Mouse (Mus musculus): ENCODE measurements at regions not wholly inside any gene's neighbourhood (a gene's known extent, or its start where the extent isn't known, plus 50 kb on each side); places are given as distances from the start of the nearest gene placed in this dataset.
"Not testable (repeated sequence)": the region's sequence is repeated elsewhere in the genome, so short reads cannot be mapped to it uniquely, and the experiment has no call there.

DNA sequence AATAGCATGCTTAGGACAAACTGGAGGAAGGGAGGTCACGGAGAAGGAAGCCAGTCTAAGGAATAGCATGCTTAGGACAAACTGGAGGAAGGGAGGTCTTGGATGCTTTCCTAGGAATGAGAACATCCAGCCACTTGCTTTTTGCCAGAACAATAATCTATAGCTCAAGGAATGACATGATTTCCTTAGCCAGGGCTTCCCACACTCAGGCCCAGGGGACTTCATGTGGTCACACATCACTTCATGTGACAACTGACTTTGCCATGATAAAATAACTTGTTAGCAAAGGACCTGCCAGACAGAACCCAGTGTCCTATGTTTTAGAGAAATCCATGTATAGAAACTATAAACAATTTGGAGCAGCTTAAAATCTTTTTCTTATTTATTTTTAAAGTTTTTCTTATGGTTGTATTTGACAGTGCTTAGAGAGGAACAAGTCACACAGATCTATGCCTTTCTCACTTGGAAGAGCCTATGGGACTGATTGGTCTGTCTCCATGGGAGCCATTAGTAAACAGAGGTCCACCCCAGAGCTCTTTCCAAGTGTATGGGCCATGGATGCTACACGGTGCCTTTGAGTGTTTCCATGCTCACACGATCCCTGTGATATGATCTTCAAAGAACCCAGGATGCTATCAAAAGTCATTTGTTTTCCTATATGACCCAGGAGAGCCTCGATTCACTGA, 153.3 kb upstream of the Unc93a2 start:
- DNase-seq (ENCODE audit: low read depth) = no peak

DNA sequence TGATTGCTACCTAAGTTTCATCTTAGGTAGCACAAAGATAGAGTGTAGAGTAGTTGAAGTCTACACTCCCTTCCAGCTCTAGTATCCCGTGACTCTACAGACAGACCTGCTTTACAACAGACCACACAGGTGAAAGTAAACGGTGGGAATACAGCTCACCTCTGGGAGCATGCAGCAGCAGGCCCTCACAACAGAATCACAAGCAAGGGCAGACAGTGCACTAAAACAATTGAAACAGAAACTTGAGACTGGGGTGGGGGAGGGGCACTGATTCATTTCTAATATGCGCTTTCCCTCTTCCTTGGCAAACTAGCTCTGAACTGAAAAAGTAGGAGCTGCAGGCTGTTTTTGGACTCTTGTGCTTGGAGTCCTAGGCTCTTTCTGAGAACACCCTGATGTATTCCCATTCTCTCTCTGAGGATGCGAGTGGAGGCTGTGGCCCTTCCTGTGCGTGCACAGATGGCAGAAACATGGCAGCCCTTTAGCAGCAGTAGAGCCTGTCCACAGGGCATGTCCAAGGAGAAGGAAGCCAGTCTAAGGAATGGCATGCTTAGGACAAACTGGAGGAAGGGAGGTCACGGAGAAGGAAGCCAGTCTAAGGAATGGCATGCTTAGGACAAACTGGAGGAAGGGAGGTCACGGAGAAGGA, 152.5 kb upstream of the Unc93a2 start:
- DNase-seq (ENCODE audit: low read depth) = no peak

DNA sequence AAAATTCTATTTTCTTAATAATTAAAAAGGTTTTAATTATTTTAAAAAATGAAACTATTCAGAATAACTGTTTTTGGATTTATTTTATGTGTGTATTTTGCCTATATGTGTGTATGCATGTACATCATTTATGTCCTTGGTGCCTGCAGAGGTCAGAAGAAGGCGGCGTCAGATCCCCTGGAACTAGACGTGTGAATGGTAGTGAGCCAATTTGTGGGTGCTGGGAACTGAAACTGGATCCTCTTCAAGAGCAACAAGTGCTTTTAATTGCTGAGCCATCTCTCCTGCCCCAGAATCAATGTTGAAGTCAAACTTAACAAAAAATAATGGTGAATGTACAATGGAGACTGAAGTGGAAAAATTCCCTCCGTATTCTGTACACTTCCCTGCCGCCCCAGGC, 151.9 kb upstream of the Unc93a2 start:
- DNase-seq (ENCODE audit: low read depth) = no peak

DNA sequence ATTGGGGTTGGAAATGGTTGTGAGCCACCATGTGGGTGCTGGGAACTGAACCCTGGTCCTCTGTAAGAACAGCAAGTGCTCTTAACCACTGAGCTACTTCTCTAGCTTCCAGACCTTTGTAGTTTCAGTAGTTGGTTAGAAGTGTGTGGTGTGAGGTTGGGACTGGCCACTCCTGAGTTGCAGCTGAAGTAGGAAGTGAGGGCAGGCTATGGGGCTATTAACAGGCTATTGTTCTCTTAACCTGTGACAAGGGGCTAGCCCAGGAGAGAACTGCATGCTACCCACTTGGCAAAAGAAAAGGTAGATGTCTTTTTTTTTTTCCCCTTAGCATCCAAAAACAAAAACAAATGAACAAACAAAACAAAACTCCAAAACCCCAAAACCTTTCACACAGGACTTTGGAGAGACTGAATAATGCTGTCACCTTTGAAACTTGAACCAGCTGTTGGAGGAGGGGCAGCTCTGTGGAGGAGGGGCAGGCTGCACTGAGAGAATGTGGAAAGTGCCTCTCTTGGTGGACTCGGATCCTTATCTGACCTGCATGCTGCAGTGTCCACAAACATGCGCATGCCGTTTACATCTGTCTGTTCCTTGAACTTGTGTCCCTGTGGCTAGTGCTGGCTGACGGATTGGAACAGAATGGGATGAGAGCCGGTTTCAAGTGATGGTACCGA, 149.3 kb upstream of the Unc93a2 start:
- DNase-seq (ENCODE audit: low read depth) = no peak

DNA sequence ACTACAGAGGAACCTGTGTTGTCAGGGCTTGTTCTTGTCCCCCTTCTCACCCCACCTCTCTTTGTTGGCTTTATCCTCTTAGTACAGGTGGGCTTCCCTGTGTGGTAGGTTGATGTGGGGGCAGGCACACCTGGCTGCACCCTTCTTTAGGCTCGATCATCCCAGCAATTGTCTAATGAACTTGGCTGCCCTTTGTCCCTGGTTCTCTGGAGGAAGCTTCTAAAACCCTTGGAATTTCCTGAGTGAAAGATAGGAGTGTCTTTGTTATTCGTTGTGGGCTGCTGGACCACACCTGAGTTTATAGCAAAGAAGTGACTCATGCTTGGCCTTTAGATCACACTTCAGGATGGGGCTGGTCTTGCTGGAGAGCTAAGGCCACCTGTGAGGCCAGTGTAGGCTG, 148.3 kb upstream of the Unc93a2 start:
- DNase-seq (ENCODE audit: low read depth) = no peak

DNA sequence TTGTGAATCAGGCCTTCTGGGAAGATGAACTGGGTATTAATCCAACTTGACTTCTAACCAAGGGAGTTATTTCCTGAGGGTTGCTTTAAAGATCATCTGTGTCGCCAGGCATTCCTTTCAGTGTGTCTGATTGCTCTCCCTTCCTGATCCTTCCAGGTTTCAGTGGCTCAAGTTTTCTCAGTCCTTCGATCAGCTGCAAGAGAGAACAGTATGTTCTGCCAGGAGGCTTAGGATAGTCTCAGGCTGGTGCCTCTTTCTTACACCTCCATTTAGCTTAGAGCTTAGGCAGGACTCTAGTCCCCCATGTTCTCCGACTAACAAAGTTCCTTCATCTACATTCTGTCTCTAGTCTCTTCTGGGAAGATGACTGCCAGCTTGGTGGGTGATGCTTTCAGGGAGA, 147.4 kb upstream of the Unc93a2 start:
- DNase-seq (ENCODE audit: low read depth) = no peak

DNA sequence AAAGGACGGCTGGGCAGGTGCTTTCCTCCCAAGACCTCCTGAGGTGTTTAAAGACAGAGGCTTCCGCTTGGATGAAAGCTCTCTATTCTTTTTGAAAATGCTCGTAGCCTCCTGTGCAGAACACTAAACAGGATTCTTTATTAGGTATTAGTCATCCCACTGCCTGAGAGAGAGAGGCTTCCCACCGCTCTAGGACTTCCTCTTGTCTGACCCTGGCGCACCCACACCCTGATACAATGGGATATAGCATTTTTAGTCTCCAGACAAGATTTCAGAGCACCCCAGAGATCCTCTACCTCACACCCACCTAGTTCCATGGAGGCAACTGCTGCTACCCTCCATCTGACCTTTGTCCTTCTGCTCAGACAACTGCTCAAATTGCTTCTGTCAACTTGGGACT, 144.0 kb upstream of the Unc93a2 start:
- DNase-seq (ENCODE audit: low read depth) = no peak

DNA sequence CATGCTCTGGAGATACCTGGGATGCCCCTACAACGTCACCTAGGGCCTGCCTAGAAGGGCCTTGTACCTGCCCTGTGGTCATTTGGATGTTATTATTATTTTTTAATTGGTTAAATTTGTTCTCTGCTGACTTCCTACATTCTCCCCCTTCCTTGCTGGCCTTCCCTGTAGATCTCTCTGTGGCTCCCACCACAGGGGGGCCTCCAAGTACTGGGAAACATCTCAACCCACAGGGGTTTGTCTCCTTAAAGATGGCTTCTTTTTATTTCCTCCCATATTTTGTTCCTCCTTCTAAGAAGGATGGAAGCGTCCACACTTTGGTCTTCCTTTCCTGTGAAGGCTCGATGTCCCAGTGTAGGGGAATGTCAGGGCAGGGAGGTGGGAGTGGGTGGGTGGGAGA, 142.4 kb upstream of the Unc93a2 start:
- no peak for DNase-seq (ENCODE audit: low read depth)

DNA sequence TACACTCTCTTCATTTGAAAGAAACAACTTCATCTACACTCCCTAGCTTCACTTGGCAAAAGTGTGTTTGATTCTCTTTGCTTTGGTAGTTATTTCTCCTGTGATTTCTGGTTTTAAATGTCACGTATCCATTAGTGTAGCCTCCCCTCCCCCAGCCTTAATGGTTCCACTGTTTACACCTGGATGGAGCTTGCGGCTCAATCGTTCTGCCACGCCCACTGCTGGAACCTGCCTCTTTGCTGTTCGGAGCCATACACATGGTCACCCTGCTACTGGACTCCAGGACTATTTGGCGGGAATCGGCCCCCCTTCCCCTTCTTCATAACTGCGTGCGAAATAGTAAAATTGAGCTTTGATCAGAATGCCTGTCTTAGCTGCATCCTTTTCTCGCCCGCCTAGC, 139.2 kb upstream of the Unc93a2 start:
- DNase-seq (ENCODE audit: low read depth) = not testable (repeated sequence)

DNA sequence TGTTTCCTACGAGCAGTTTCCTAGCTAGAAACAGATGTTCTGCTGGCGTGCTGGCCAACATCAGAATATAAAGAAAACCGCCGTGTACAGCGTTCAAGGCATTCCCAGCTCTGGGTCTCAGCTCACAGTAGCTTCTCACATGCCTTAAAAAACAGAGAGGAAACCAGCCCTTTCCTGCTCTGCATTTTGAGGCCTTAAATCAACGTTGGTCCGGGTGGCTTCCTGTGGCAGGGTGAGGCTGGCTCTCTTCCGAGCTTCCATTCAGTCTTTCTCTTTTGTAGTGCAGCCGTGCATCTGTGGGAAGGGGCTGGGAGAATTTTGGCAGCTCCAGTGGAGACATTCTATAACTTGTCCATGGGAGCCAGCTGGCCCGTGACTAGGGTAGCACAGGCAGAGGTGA, 135.9 kb upstream of the Unc93a2 start:
- no peak for DNase-seq (ENCODE audit: low read depth)

All from naive thymus-derived CD4-positive, alpha-beta T cell, adult 2 months (primary cell).